Mouse (Mus musculus) small intestine, adult 2 months (tissue): Measurements from ENCODE around the gene Nuak1.

Experiments used
- CTCF ChIP-seq: fragments of 200-500 bp; IDR thresholded peaks from 2 replicates; pipeline ENCODE4 v1.5.1; 2012; ENCODE audit warnings: low read depth, mild to moderate bottlenecking, control low read depth, inconsistent platforms, low read length, moderate library complexity, mixed read lengths; ENCODE audit not compliant: insufficient replicate concordance, insufficient read length; ENCODE audit errors: extremely low read depth
- POLR2A ChIP-seq: fragments of 200-500 bp; IDR thresholded peaks from 2 replicates; pipeline ENCODE4 v1.6.1; 2012; ENCODE audit warnings: low read depth, mild to moderate bottlenecking, control low read depth, inconsistent platforms, low read length, moderate library complexity

- TF ChIP-seq POLR2A (no peak), CTCF (no peak)
Observed at GRCm38 (mm10) chr10:84354323-84354722, 86.1 kb downstream of the Nuak1 start.
